Mouse (Mus musculus) midbrain, postnatal 0 days (tissue): ENCODE measurements around the gene Plin2. TPM values are rescaled to one million over a fixed set of nuclear protein-coding genes. Genes with fewer than 3 reads are reported as not detected.
"Not testable (repeated sequence)": the region's sequence is repeated elsewhere in the genome, so short reads cannot be mapped to it uniquely, and the experiment has no call there.

Source experiments
- ATAC-seq: fragments of 200-750 bp; cut with Nextera tagmentation; 2 replicates; pipeline ENCODE4 v1.8.0; 2017; ENCODE audit warnings: moderate number of reproducible peaks, mild to moderate bottlenecking, moderate TSS enrichment, moderate library complexity; ENCODE audit not compliant: low FRiP score
- DNase-seq: peaks from one replicate; pipeline ENCODE4 v3.0.0-alpha.2; 2015; ENCODE audit warnings: low spot score
- H3K27ac ChIP-seq: fragments of 300-500 bp; sonication (generic); 2 replicates; pipeline ENCODE4 v1.5.1; 2014; ENCODE audit warnings: low read depth, mild to moderate bottlenecking, low read length, mixed read lengths
- H3K27me3 ChIP-seq: fragments of 300-500 bp; sonication (generic); 2 replicates; pipeline ENCODE4 v1.6.1; 2014; ENCODE audit warnings: low read length, control low read depth, mixed read lengths; ENCODE audit not compliant: insufficient read depth
- H3K36me3 ChIP-seq: fragments of 300-500 bp; sonication (generic); 2 replicates; pipeline ENCODE4 v1.6.1; 2014; ENCODE audit warnings: low read length, control low read depth, mixed read lengths; ENCODE audit not compliant: insufficient read depth
- H3K4me1 ChIP-seq: fragments of 300-500 bp; sonication (generic); 2 replicates; pipeline ENCODE4 v1.6.1; 2014; ENCODE audit warnings: mild to moderate bottlenecking, control low read depth, antibody characterized with exemption, low read length, mixed read lengths; ENCODE audit not compliant: insufficient read depth
- H3K4me2 ChIP-seq: fragments of 300-500 bp; sonication (generic); 2 replicates; pipeline ENCODE4 v1.6.1; 2014; ENCODE audit warnings: low read depth, mild to moderate bottlenecking, low read length, mixed read lengths; ENCODE audit not compliant: poor library complexity, severe bottlenecking
- H3K4me3 ChIP-seq: fragments of 300-500 bp; sonication (generic); 2 replicates; pipeline ENCODE4 v1.5.1; 2014; ENCODE audit warnings: low read depth, mild to moderate bottlenecking, low read length, moderate library complexity
- H3K9ac ChIP-seq: fragments of 300-500 bp; sonication (generic); replicated peaks from 2 replicates; pipeline ENCODE4 v1.6.1; 2014; ENCODE audit warnings: mild to moderate bottlenecking, low read length, moderate library complexity, mixed read lengths; ENCODE audit not compliant: poor library complexity, severe bottlenecking
- H3K9me3 ChIP-seq: fragments of 300-500 bp; sonication (generic); 2 replicates; pipeline ENCODE4 v1.6.1; 2016; ENCODE audit warnings: low read length, control low read depth
- CTCF ChIP-seq: IDR thresholded peaks from 2 replicates; pipeline ENCODE4 v1.5.1; 2016; ENCODE audit warnings: antibody characterized with exemption, mild to moderate bottlenecking
- WGBS: fragments of 180-500 bp; shearing (Covaris S2); extraction: QIAGEN DNeasy Blood & Tissue Kit; methylation state at CpG from one replicate; pipeline ENCODE4 v1.1.7; 2014; 5-methylcytosine and 5-hydroxymethylcytosine counted together
- polyA plus RNA-seq: library from polyadenylated mRNA; unstranded; fragments of >200 nt; fragmentation: Nextera tagmentation; extraction: Ambion mirVana; gene quantifications from 2 replicates; pipeline ENCODE4 v1.2.1, GENCODE M21; 2015
- total RNA-seq: library from RNA; depleted of rRNA; stranded (reverse); fragments of >200 nt; gene quantifications from 2 replicates; pipeline ENCODE4 v1.2.3, GENCODE M21; 2014

Plin2 gene
- total and polyA plus RNA-seq, 2 experiments from 2014 or later = 26.4 to 28.8 TPM

DNA sequence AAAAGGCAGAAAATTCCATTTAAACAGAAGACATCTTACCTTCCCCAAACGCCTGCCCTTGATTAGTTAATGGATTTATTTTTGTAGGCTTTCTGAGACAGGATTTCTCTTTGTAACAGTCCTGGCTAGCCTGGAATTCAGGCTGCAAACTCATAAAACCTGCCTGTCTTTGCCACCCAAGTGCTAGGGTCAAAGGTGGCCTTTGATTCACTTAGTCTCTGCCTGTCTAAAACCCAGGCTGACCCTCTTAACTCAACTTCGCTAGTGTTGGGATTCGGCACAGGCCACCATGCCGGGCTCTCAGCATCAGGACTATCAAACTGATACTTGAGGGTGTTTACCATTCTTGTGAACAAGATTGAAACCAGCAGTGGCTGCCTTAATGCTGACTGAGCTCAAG, 38.0 kb downstream of the Plin2 start:
- DNase-seq (no peak), ATAC-seq (no peak)
- no peak overlapping the region for H3K9ac ChIP-seq
- no peaks in the 10 kb centered on the region for H3K27me3 ChIP-seq
- 78% methylated on average over 4 of the region's 4 CpGs for WGBS
- H3K9me3 ChIP-seq = no peaks in the 10 kb centered on the region
- TF ChIP-seq CTCF = no peak
- H3K36me3 ChIP-seq = no peaks in the 10 kb centered on the region
- no peak overlapping the region for H3K27ac ChIP-seq
- no peak overlapping the region for H3K4me2 ChIP-seq
- H3K4me1 ChIP-seq = no peaks in the 10 kb centered on the region
- H3K4me3 ChIP-seq = no peak overlapping the region

DNA sequence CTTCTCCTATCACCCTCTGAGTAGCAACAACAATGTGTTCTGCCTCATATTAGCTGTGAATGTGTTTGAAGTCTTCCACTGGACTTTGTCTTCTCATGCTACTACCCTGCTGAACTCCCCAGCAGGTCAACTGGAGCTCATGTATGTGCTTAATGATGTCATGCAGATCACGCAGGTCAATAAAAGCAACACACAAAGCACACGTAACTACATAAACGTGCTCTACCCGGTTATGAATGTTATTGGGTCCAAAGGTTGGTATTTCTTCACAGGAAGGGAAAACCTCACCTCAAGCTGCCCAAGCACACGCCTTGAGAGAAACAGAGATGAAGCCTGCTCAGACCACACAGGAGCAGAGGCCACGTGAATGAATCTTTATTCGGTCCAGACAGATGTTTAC, 43.4 kb downstream of the Plin2 start:
- not testable (repeated sequence) for H3K9me3 ChIP-seq, ATAC-seq, H3K27me3 ChIP-seq, H3K9ac ChIP-seq, H3K36me3 ChIP-seq, H3K27ac ChIP-seq, H3K4me3 ChIP-seq, DNase-seq, H3K4me1 ChIP-seq, H3K4me2 ChIP-seq
- 91% methylated on average over 7 of the region's 7 CpGs for WGBS

DNA sequence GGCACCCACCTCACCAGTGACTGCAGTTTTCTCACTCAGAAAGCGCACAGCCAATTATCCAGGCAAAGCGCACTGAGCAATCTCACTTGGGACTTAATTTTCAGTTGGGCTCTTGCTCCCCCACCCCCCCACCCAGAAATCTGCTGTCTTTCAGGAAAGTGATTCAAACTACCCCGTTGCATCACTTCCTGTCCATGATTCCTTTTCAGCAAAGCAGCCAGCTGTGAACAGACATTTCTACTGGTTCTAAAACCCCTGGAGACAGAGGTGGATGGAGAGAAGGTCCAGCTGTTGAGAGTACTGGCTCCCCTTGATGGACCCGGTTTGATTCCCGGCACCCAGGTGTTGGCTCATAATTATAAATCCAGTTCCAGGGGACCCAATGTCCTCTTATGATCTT, 44.4 kb downstream of the Plin2 start:
- Histone ChIP-seq H3K4me2 (no peak overlapping the region), H3K4me1 (no peaks in the 10 kb centered on the region), H3K9me3 (no peaks in the 10 kb centered on the region), H3K4me3 (no peak overlapping the region), H3K27ac (no peak overlapping the region), H3K27me3 (no peaks in the 10 kb centered on the region), H3K36me3 (no peaks in the 10 kb centered on the region), H3K9ac (no peak overlapping the region)
- WGBS = 88% methylated on average over 5 of the region's 5 CpGs
- no peak for DNase-seq
- ATAC-seq = no peak
- TF ChIP-seq CTCF = no peak

DNA sequence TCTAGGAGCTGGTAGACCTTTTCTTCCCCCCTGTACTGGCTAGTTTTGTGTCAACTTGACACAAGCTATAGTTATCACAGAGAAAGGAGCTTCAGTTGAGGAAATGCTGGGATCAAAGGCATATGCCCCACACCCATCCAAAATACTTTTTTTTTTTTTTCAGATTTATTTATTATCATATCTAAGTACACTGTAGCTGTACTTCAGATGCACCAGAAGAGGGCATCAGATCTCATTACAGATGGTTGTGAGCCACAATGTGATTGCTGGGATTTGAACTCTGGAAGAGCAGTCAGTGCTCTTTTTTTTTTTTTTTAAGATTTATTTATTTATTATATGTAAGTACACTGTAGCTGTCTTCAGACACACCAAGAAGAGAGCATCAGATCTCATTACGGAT, 47.3 kb downstream of the Plin2 start:
- 94% methylated on average over 1 of the region's 1 CpGs for WGBS
- H3K9me3 ChIP-seq, ATAC-seq, H3K4me2 ChIP-seq, DNase-seq, H3K36me3 ChIP-seq, H3K4me1 ChIP-seq, H3K27me3 ChIP-seq, H3K9ac ChIP-seq, H3K27ac ChIP-seq, H3K4me3 ChIP-seq: not testable (repeated sequence)

DNA sequence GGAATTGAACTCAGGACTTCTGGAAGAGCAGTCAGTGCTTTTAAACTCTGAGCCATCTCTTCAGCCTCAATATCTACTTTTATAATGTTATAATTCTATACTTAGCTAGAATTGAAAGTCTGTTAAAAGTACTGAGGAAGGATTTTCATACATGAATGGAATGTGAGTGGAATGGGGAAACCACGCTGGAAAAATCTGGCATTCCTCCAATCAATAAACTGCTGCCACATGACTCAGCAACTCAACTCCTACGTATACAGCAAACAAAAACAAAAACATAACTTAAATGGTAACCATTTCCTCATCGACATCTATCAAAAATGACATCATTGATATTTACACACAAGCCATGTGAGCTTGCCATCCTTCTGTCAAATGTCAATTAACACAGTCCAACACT, 47.7 kb downstream of the Plin2 start:
- H3K9me3 ChIP-seq = no peaks in the 10 kb centered on the region
- H3K27ac ChIP-seq = no peak overlapping the region
- H3K36me3 ChIP-seq = no peaks in the 10 kb centered on the region
- H3K4me1 ChIP-seq = no peaks in the 10 kb centered on the region
- no peak for DNase-seq
- no peak for TF ChIP-seq CTCF
- H3K27me3 ChIP-seq = no peaks in the 10 kb centered on the region
- ATAC-seq = no peak
- H3K9ac ChIP-seq = no peak overlapping the region
- H3K4me2 ChIP-seq = no peak overlapping the region
- H3K4me3 ChIP-seq = no peak overlapping the region
- 78% methylated on average over 3 of the region's 3 CpGs for WGBS

DNA sequence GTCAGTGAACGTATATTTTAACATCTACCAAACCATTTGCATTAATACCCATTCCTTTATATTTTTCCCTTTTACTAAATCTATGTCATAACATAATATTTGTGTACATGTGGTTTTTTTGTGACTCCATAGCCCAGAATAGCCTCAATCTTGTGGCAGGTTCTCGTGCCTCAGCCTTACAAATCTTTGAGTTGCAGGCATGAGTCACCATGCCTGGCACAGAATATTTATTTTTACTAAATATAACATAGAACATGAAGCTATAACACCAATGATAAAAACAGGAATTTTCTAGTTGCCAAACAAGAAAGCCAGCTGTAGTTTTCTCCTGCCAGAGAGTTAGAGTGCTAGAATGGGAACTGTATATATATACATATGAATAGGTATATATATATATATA, 49.4 kb downstream of the Plin2 start:
- DNase-seq (no peak), ATAC-seq (no peak)
- H3K4me3 ChIP-seq = no peak overlapping the region
- H3K4me1 ChIP-seq = no peaks in the 10 kb centered on the region
- no peaks in the 10 kb centered on the region for H3K27me3 ChIP-seq
- no peak for TF ChIP-seq CTCF
- H3K4me2 ChIP-seq = no peak overlapping the region
- H3K9me3 ChIP-seq = no peaks in the 10 kb centered on the region
- H3K27ac ChIP-seq = no peak overlapping the region
- H3K36me3 ChIP-seq = no peaks in the 10 kb centered on the region
- no peak overlapping the region for H3K9ac ChIP-seq
- WGBS = 65% methylated on average over 2 of the region's 2 CpGs

DNA sequence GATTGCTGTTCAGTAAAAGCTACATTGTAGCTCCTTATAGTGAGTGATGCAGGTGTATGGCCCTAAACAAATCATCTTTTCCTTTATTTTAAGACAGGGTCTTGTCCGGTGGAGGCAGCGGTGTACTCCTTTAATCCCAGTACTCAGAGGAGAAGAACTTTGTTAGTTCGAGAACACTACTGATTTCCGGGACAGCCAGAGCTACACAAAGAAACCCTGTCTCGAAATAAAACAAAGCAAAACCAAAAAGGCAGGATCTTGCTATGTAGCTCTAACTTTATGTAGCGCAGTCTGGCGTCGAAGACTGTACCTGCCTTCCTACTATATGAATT, 57.6 kb downstream of the Plin2 start:
- Histone ChIP-seq H3K36me3 (no peaks in the 10 kb centered on the region), H3K4me1 (no peaks in the 10 kb centered on the region), H3K4me2 (peak overlapping the region; percentile 57), H3K9ac (peak overlapping the region; percentile 52), H3K4me3 (peak overlapping the region; percentile 78), H3K27me3 (no peaks in the 10 kb centered on the region), H3K27ac (peak overlapping the region; percentile 78), H3K9me3 (no peaks in the 10 kb centered on the region)
- no peak for TF ChIP-seq CTCF
- WGBS = 37% methylated on average over 8 of the region's 8 CpGs
- DNase-seq (no peak), ATAC-seq (no peak; the same call in 1 of the 2 replicates)
